Mouse (Mus musculus): Measurements from ENCODE around the gene Cdkl4. TPM values are rescaled to one million over a fixed set of nuclear protein-coding genes. Genes with fewer than 3 reads are reported as not detected.
A peak's percentile ranks its signal among the peaks of the same experiment; 100 is the strongest.
"Not testable (repeated sequence)": the region's sequence is repeated elsewhere in the genome, so short reads cannot be mapped to it uniquely, and the experiment has no call there.

The Cdkl4 gene
- total and polyA plus RNA-seq, 2 experiments from 2014 or later: 6.4 to 8.6 TPM

GRCm38 (mm10) chr17:80575008-80575407 is 2.6 kb downstream of the Cdkl4 start:
- ATAC-seq (no peak), DNase-seq (no peak)
- no peaks in the 10 kb centered on the region for H3K27me3 ChIP-seq (ENCODE audit: insufficient read depth, low read length)
- no peak overlapping the region for H3K27ac ChIP-seq (ENCODE audit: low read depth, low read length)
- no peak overlapping the region for H3K4me2 ChIP-seq (ENCODE audit: low read depth)
- H3K36me3 ChIP-seq (ENCODE audit: insufficient read depth): peaks cover 3% of the 10 kb centered on the region; the same call in 1 of the 2 replicates
- no peaks in the 10 kb centered on the region for H3K9me3 ChIP-seq (ENCODE audit: low read length)
- no peak overlapping the region for H3K4me3 ChIP-seq (ENCODE audit: low read depth, low read length)
- no peaks in the 10 kb centered on the region for H3K4me1 ChIP-seq (ENCODE audit: insufficient read depth)
- TF ChIP-seq CTCF (IDR thresholded peaks at IDR 0.05; ENCODE audit: low read depth): no peak
- 78% methylated on average over 7 of the region's 7 CpGs for WGBS
- no peak overlapping the region for H3K9ac ChIP-seq

GRCm38 (mm10) chr17:80574471-80574965 is 3.1 kb downstream of the Cdkl4 start:
- ATAC-seq (no peak), DNase-seq (no peak)
- H3K27ac ChIP-seq (ENCODE audit: low read depth, low read length): no peak overlapping the region
- no peaks in the 10 kb centered on the region for H3K4me1 ChIP-seq (ENCODE audit: insufficient read depth)
- H3K4me2 ChIP-seq (ENCODE audit: low read depth): no peak overlapping the region
- no peak for TF ChIP-seq CTCF (IDR thresholded peaks at IDR 0.05; ENCODE audit: low read depth)
- no peaks in the 10 kb centered on the region for H3K9me3 ChIP-seq (ENCODE audit: low read length)
- H3K9ac ChIP-seq: no peak overlapping the region
- WGBS: 35% methylated on average over 7 of the region's 7 CpGs
- H3K4me3 ChIP-seq (ENCODE audit: low read depth, low read length): no peak overlapping the region
- H3K36me3 ChIP-seq (ENCODE audit: insufficient read depth): no peaks in the 10 kb centered on the region
- H3K27me3 ChIP-seq (ENCODE audit: insufficient read depth, low read length): no peaks in the 10 kb centered on the region

- no peaks in the 10 kb centered on the region for H3K9me3 ChIP-seq (ENCODE audit: low read length)
- no peak overlapping the region for H3K4me3 ChIP-seq (ENCODE audit: low read depth, low read length)
- H3K9ac ChIP-seq: no peak overlapping the region
- no peak for ATAC-seq
- no peak for TF ChIP-seq CTCF (IDR thresholded peaks at IDR 0.05; ENCODE audit: low read depth)
- no peaks in the 10 kb centered on the region for H3K36me3 ChIP-seq (ENCODE audit: insufficient read depth)
- WGBS: 90% methylated on average over 13 of the region's 13 CpGs
- DNase-seq: no peak
- no peaks in the 10 kb centered on the region for H3K27me3 ChIP-seq (ENCODE audit: insufficient read depth, low read length)
- H3K4me2 ChIP-seq (ENCODE audit: low read depth): no peak overlapping the region
- H3K4me1 ChIP-seq (ENCODE audit: insufficient read depth): no peaks in the 10 kb centered on the region
- no peak overlapping the region for H3K27ac ChIP-seq (ENCODE audit: low read depth, low read length)
Measured at GRCm38 (mm10) chr17:80572187-80572935, 5.3 kb downstream of the Cdkl4 start.

GRCm38 (mm10) chr17:80571460-80571859 is 6.2 kb downstream of the Cdkl4 start:
- no peaks in the 10 kb centered on the region for H3K9me3 ChIP-seq (ENCODE audit: low read length)
- 92% methylated on average over 4 of the region's 4 CpGs for WGBS

GRCm38 (mm10) chr17:80569718-80570117 is 7.9 kb downstream of the Cdkl4 start:
- ATAC-seq; DNase-seq; H3K27me3 ChIP-seq (ENCODE audit: insufficient read depth, low read length); H3K4me2 ChIP-seq (ENCODE audit: low read depth); H3K9me3 ChIP-seq (ENCODE audit: low read length); H3K27ac ChIP-seq (ENCODE audit: low read depth, low read length); H3K4me1 ChIP-seq (ENCODE audit: insufficient read depth); H3K4me3 ChIP-seq (ENCODE audit: low read depth, low read length); H3K36me3 ChIP-seq (ENCODE audit: insufficient read depth); H3K9ac ChIP-seq: not testable (repeated sequence)
- WGBS: 87% methylated on average over 1 of the region's 2 CpGs
- TF ChIP-seq CTCF (IDR thresholded peaks at IDR 0.05; ENCODE audit: low read depth): 0 out of 2 replicates have a peak, but pooled peaks have one; percentile 9

More at GRCm38 (mm10) chr17:80571460-80571859, 6.2 kb downstream of the Cdkl4 start:
- TF ChIP-seq CTCF (IDR thresholded peaks at IDR 0.05; ENCODE audit: low read depth): no peak
- H3K4me3 ChIP-seq (ENCODE audit: low read depth, low read length): no peak overlapping the region
- H3K4me1 ChIP-seq (ENCODE audit: insufficient read depth): no peaks in the 10 kb centered on the region
- no peak overlapping the region for H3K27ac ChIP-seq (ENCODE audit: low read depth, low read length)
- no peak overlapping the region for H3K9ac ChIP-seq
- no peaks in the 10 kb centered on the region for H3K36me3 ChIP-seq (ENCODE audit: insufficient read depth)
- no peak overlapping the region for H3K4me2 ChIP-seq (ENCODE audit: low read depth)
- ATAC-seq (no peak), DNase-seq (no peak)
- no peaks in the 10 kb centered on the region for H3K27me3 ChIP-seq (ENCODE audit: insufficient read depth, low read length)

- no peaks in the 10 kb centered on the region for H3K36me3 ChIP-seq (ENCODE audit: insufficient read depth)
- H3K4me1 ChIP-seq (ENCODE audit: insufficient read depth): no peaks in the 10 kb centered on the region
- H3K4me2 ChIP-seq (ENCODE audit: low read depth): no peak overlapping the region
- H3K4me3 ChIP-seq (ENCODE audit: low read depth, low read length): no peak overlapping the region
- H3K9ac ChIP-seq: no peak overlapping the region
- WGBS: 92% methylated on average over 6 of the region's 6 CpGs
- ATAC-seq (no peak), DNase-seq (no peak)
- H3K9me3 ChIP-seq (ENCODE audit: low read length): no peaks in the 10 kb centered on the region
- no peak overlapping the region for H3K27ac ChIP-seq (ENCODE audit: low read depth, low read length)
- TF ChIP-seq CTCF (IDR thresholded peaks at IDR 0.05; ENCODE audit: low read depth): no peak
- no peaks in the 10 kb centered on the region for H3K27me3 ChIP-seq (ENCODE audit: insufficient read depth, low read length)
Measured at GRCm38 (mm10) chr17:80568842-80569601, 8.6 kb downstream of the Cdkl4 start.

- ATAC-seq: no peak
- Histone ChIP-seq H3K36me3 (ENCODE audit: insufficient read depth) (no peaks in the 10 kb centered on the region), H3K9ac (no peak overlapping the region), H3K27me3 (ENCODE audit: insufficient read depth, low read length) (no peaks in the 10 kb centered on the region), H3K9me3 (ENCODE audit: low read length) (no peaks in the 10 kb centered on the region), H3K4me2 (ENCODE audit: low read depth) (no peak overlapping the region), H3K4me3 (ENCODE audit: low read depth, low read length) (no peak overlapping the region), H3K4me1 (ENCODE audit: insufficient read depth) (no peaks in the 10 kb centered on the region), H3K27ac (ENCODE audit: low read depth, low read length) (no peak overlapping the region)
- WGBS: 88% methylated on average over 2 of the region's 2 CpGs
- no peak for DNase-seq
- no peak for TF ChIP-seq CTCF (IDR thresholded peaks at IDR 0.05; ENCODE audit: low read depth)
Measured at GRCm38 (mm10) chr17:80568441-80568840, 9.2 kb downstream of the Cdkl4 start.

Data from forebrain, postnatal 0 days (tissue).